Comparison of ENCODE assay signal across 1 mouse cellular context in the genomic region with DNA sequence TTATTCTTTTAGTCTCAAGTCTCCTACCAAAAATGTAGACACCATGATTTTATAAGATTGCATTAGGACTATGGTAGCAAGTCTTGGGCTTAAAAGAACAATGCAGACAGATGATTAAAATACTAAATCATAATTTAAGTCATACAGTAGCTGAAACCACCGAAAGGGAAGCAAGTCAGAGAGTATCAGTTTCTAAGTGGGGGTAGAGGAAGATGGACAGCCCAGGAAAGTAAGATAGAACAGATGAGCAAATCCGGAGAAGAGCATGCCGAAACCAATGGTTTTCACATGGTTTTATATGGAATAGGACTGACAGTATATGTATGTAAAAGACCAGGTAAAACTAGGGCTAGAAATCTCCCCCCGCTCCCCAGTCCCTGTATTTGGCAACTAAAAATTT.
A peak's percentile ranks its signal among the peaks of the same experiment; 100 is the strongest.
TF ChIP-seq lines count a peak whose summit lies in the region.

No protein-coding gene starts in this region.

TF ChIP-seq in CH12.LX, 34 proteins besides CTCF, POLR2A, EP300 and RAD21 (continued from another document):
- TF ChIP-seq NRF1 (IDR thresholded peaks at IDR 0.05; ENCODE audit: low read depth, low read length): no peak
- TF ChIP-seq ETS1 (conservative IDR thresholded peaks at IDR 0.05; ENCODE audit: low read depth, low read length): peak; percentile 31; the same call in 1 of the 2 replicates
- TF ChIP-seq GABPA (IDR thresholded peaks at IDR 0.05; ENCODE audit: insufficient replicate concordance, low read depth, low read length): no peak
- TF ChIP-seq UBTF (IDR thresholded peaks at IDR 0.05; ENCODE audit: low read depth, low read length): no peak
- 0 out of 2 replicates have a peak, but pooled peaks have one; percentile 59 for TF ChIP-seq SIN3A (IDR thresholded peaks at IDR 0.05; ENCODE audit: low read length)
- peak; percentile 40; the same call in 1 of the 2 replicates for TF ChIP-seq MYC (IDR thresholded peaks at IDR 0.05; ENCODE audit: low read depth, low read length)
- peak; percentile 33; the same call in 1 of the 2 replicates for TF ChIP-seq BHLHE40 (IDR thresholded peaks at IDR 0.05; ENCODE audit: low read depth, low read length)
- TF ChIP-seq NELFE (IDR thresholded peaks at IDR 0.05; ENCODE audit: low read depth, low read length): no peak
- TF ChIP-seq ZC3H11A (IDR thresholded peaks at IDR 0.05; ENCODE audit: low read depth, low read length): no peak
- TF ChIP-seq CHD2 (IDR thresholded peaks at IDR 0.05; ENCODE audit: low read length): peak; percentile 50; the same call in 1 of the 2 replicates
- TF ChIP-seq MEF2A (IDR thresholded peaks at IDR 0.05; ENCODE audit: borderline replicate concordance, low read depth, low read length): 0 out of 2 replicates have a peak, but pooled peaks have one; percentile 16
- no peak for TF ChIP-seq TBP (conservative IDR thresholded peaks at IDR 0.05; ENCODE audit: low read depth, low read length)
- TF ChIP-seq IRF4 (IDR thresholded peaks at IDR 0.05; ENCODE audit: low read depth, low read length): peak; percentile 73; the same call in 1 of the 2 replicates
